Mouse (Mus musculus) limb, embryonic 10.5 days (tissue): ENCODE data around the gene Abr. TPM values are rescaled to one million over a fixed set of nuclear protein-coding genes. Genes with fewer than 3 reads are reported as not detected.

Experiments
- DNase-seq: peaks from one replicate; pipeline ENCODE4 v3.0.0-alpha.2; 2017; ENCODE audit warnings: low spot score
- H3K27ac ChIP-seq: fragments of 300-500 bp; sonication (generic); 2 replicates; pipeline ENCODE4 v1.5.1; 2016; ENCODE audit warnings: mild to moderate bottlenecking
- H3K27me3 ChIP-seq: fragments of 300-500 bp; sonication (generic); 2 replicates; pipeline ENCODE4 v1.6.1; 2016; ENCODE audit warnings: low read depth, mild to moderate bottlenecking; ENCODE audit not compliant: poor library complexity, severe bottlenecking
- H3K36me3 ChIP-seq: fragments of 300-500 bp; sonication (generic); 2 replicates; pipeline ENCODE4 v1.6.1; 2016; ENCODE audit warnings: mild to moderate bottlenecking, moderate library complexity
- H3K4me1 ChIP-seq: fragments of 300-500 bp; sonication (generic); 2 replicates; pipeline ENCODE4 v1.6.1; 2016
- H3K4me3 ChIP-seq: fragments of 300-500 bp; sonication (generic); 2 replicates; pipeline ENCODE4 v1.5.1; 2016; ENCODE audit warnings: mild to moderate bottlenecking, moderate library complexity
- H3K9me3 ChIP-seq: fragments of 300-500 bp; sonication (generic); replicated peaks from 2 replicates; pipeline ENCODE4 v1.6.1; 2016; ENCODE audit warnings: mild to moderate bottlenecking
- WGBS: fragments of 180-500 bp; shearing (Covaris S2); methylation state at CpG from one replicate; pipeline ENCODE4 v1.1.7; 2016; 5-methylcytosine and 5-hydroxymethylcytosine counted together
- polyA plus RNA-seq: library from polyadenylated mRNA; unstranded; fragments of >200 nt; fragmentation: Nextera tagmentation; extraction: Ambion mirVana; gene quantifications from 2 replicates; pipeline ENCODE4 v1.2.1, GENCODE M21; 2016

Gene Abr
- polyA plus RNA-seq = 44.7 and 53.7 TPM in 2 replicates

- peak within 1 kb of the TSS; percentile 86 for H3K4me3 ChIP-seq
- H3K36me3 ChIP-seq = no peaks in the 10 kb centered on the region
- H3K27me3 ChIP-seq = peaks cover 55% of the 10 kb centered on the region
- WGBS = under 1% methylated on average over 31 of the region's 31 CpGs
- no peaks in the 10 kb centered on the region for H3K9me3 ChIP-seq
- H3K27ac ChIP-seq = peak within 1 kb of the TSS; percentile 92
- peaks cover 47% of the 10 kb centered on the region for H3K4me1 ChIP-seq
- DNase-seq = no peak
Observed at GRCm38 (mm10) chr11:76622152-76622565, at the start of gene Abr. TSS of gene Abr (minus strand) at chr11:76622314.

- Histone ChIP-seq H3K27ac (no peak overlapping the region), H3K4me1 (peaks cover 23% of the 10 kb centered on the region), H3K9me3 (no peaks in the 10 kb centered on the region), H3K4me3 (no peak overlapping the region), H3K27me3 (peaks cover 95% of the 10 kb centered on the region), H3K36me3 (no peaks in the 10 kb centered on the region)
- WGBS = 18% methylated on average over 4 of the region's 4 CpGs
- DNase-seq = no peak
Observed at GRCm38 (mm10) chr11:76667807-76668206, 45.7 kb upstream of the Abr start.

GRCm38 (mm10) chr11:76666002-76666649, 44.0 kb upstream of the Abr start:
- Histone ChIP-seq H3K4me3 (peak overlapping the region; percentile 47), H3K27ac (no peak overlapping the region), H3K4me1 (peaks cover 23% of the 10 kb centered on the region), H3K36me3 (no peaks in the 10 kb centered on the region), H3K27me3 (peaks cover 78% of the 10 kb centered on the region), H3K9me3 (no peaks in the 10 kb centered on the region)
- WGBS = 7% methylated on average over 35 of the region's 35 CpGs
- DNase-seq = peak; percentile 59

GRCm38 (mm10) chr11:76661790-76662468, 39.8 kb upstream of the Abr start:
- Histone ChIP-seq H3K27me3 (peaks cover 36% of the 10 kb centered on the region), H3K27ac (no peak overlapping the region), H3K36me3 (no peaks in the 10 kb centered on the region), H3K4me1 (peaks cover 52% of the 10 kb centered on the region), H3K9me3 (no peaks in the 10 kb centered on the region), H3K4me3 (no peak overlapping the region)
- DNase-seq = no peak
- 38% methylated on average over 7 of the region's 7 CpGs for WGBS

DNA sequence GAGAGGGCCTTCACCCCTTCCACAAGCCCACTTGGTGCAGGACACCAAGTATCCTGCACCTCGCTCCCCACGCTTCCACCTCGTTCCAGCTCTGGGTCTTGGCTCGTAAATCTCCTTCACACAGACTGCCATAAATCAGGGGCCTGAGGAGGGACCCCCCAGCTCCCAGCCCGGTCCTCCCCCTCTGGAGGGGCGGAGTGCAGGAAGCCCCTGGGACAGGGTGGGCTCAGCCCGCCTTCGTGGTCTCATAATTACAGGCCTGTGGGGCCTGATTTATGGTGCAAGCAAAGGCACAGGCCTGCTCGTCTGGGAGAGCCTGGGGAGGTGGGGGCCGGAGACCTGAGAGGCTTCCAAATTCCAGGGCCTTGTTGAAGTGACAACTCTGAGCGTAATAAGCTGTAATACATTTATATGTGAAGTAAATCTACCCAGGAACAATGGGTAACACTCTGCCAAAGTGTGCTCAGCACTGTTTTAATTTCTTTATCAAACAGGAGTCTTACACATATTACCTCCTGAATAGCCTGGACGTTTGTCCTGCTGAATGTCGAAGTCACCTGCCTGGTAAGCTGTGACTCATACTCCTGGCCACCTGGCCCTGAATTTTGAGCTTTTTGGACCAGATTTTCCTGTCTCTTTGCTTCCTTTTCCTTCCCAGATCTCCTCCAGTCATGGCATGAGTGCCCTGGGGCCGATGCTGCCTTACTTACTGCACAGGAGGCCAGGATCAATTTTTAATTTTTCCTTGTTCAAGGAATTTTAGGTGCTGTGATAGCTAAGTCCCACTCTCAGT, 37.2 kb upstream of the Abr start:
- WGBS = 22% methylated on average over 14 of the region's 14 CpGs
- H3K27me3 ChIP-seq = peaks cover 10% of the 10 kb centered on the region
- peaks cover 45% of the 10 kb centered on the region for H3K4me1 ChIP-seq
- DNase-seq = peak; percentile 79
- no peaks in the 10 kb centered on the region for H3K36me3 ChIP-seq
- no peaks in the 10 kb centered on the region for H3K9me3 ChIP-seq
- peak overlapping the region; percentile 76 for H3K27ac ChIP-seq
- H3K4me3 ChIP-seq = no peak overlapping the region; the same call in 1 of the 2 replicates

GRCm38 (mm10) chr11:76657450-76657970, 35.4 kb upstream of the Abr start:
- WGBS = 53% methylated on average over 4 of the region's 4 CpGs
- DNase-seq = no peak
- peaks cover 45% of the 10 kb centered on the region for H3K4me1 ChIP-seq
- H3K27me3 ChIP-seq = no peaks in the 10 kb centered on the region
- no peaks in the 10 kb centered on the region for H3K9me3 ChIP-seq
- H3K4me3 ChIP-seq = no peak overlapping the region
- H3K27ac ChIP-seq = no peak overlapping the region
- no peaks in the 10 kb centered on the region for H3K36me3 ChIP-seq

- Histone ChIP-seq H3K27me3 (no peaks in the 10 kb centered on the region), H3K27ac (peak overlapping the region; percentile 67), H3K9me3 (no peaks in the 10 kb centered on the region), H3K36me3 (no peaks in the 10 kb centered on the region), H3K4me3 (peak overlapping the region; percentile 33), H3K4me1 (peaks cover 35% of the 10 kb centered on the region)
- DNase-seq = peak; percentile 69
- 9% methylated on average over 10 of the region's 10 CpGs for WGBS
Observed at GRCm38 (mm10) chr11:76655106-76655505, 33.0 kb upstream of the Abr start.

DNA sequence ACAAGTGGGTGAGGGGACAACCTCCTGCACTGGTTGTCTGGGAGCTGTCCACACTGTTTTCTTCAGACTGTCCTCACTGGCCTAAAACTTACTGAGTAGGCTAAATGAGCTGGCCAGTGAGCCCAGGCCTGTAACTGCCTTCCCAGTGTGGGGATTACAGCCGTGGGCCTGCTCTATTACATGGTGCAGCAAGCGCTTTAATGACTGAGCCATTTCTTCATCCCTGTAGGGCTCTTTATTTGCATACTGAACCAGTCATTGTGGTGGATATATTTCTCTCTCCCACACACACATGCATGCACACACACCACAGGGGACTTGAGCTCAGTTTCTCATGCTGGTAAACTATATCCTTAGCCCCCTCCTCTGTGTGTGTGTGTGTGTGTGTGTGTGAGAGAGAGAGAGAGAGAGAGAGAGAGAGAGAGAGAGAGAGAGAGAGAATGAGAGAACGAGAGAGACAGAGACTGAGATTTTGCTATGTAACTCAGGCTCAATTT, 30.8 kb upstream of the Abr start:
- DNase-seq = no peak
- no peaks in the 10 kb centered on the region for H3K36me3 ChIP-seq
- H3K9me3 ChIP-seq = no peaks in the 10 kb centered on the region
- 62% methylated on average over 3 of the region's 3 CpGs for WGBS
- peaks cover 13% of the 10 kb centered on the region for H3K4me1 ChIP-seq
- H3K27me3 ChIP-seq = no peaks in the 10 kb centered on the region
- no peak overlapping the region for H3K4me3 ChIP-seq
- H3K27ac ChIP-seq = no peak overlapping the region

GRCm38 (mm10) chr11:76650862-76651560, 28.9 kb upstream of the Abr start:
- H3K36me3 ChIP-seq = no peaks in the 10 kb centered on the region
- peaks cover 22% of the 10 kb centered on the region for H3K4me1 ChIP-seq
- DNase-seq = no peak
- no peaks in the 10 kb centered on the region for H3K27me3 ChIP-seq
- H3K4me3 ChIP-seq = no peak overlapping the region
- 56% methylated on average over 14 of the region's 14 CpGs for WGBS
- H3K27ac ChIP-seq = no peak overlapping the region
- H3K9me3 ChIP-seq = no peaks in the 10 kb centered on the region

- DNase-seq = peak; percentile 90
- H3K36me3 ChIP-seq = no peaks in the 10 kb centered on the region
- H3K4me1 ChIP-seq = peaks cover 38% of the 10 kb centered on the region
- H3K9me3 ChIP-seq = no peaks in the 10 kb centered on the region
- H3K27me3 ChIP-seq = no peaks in the 10 kb centered on the region
- H3K27ac ChIP-seq = peak overlapping the region; percentile 69
- peak overlapping the region; percentile 41 for H3K4me3 ChIP-seq
- WGBS = 8% methylated on average over 9 of the region's 9 CpGs
Observed at GRCm38 (mm10) chr11:76647500-76647899, 25.4 kb upstream of the Abr start.

DNA sequence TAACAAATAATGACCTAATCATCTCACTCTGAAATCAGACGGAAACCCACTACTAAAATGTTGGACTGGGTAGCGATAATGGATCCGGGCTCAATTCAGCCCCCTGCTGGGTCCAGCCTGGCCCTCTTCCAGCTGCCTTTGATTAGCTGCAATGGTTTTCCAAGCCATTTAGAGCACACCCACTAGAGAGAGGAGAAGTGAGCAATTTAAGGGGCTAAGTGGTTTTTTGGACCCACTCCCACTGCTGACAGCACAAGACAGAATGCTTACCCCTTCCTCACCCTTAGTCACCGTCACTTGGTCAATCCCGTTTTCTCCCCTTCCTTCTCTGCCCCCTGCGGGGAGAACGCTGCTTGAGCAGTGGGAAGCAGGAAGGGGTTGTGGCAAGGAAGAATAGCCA, 24.9 kb upstream of the Abr start:
- no peaks in the 10 kb centered on the region for H3K9me3 ChIP-seq
- H3K36me3 ChIP-seq = no peaks in the 10 kb centered on the region
- WGBS = 4% methylated on average over 7 of the region's 7 CpGs
- peaks cover 38% of the 10 kb centered on the region for H3K4me1 ChIP-seq
- H3K4me3 ChIP-seq = peak overlapping the region; percentile 41
- no peaks in the 10 kb centered on the region for H3K27me3 ChIP-seq
- DNase-seq = peak; percentile 74
- H3K27ac ChIP-seq = peak overlapping the region; percentile 69

DNA sequence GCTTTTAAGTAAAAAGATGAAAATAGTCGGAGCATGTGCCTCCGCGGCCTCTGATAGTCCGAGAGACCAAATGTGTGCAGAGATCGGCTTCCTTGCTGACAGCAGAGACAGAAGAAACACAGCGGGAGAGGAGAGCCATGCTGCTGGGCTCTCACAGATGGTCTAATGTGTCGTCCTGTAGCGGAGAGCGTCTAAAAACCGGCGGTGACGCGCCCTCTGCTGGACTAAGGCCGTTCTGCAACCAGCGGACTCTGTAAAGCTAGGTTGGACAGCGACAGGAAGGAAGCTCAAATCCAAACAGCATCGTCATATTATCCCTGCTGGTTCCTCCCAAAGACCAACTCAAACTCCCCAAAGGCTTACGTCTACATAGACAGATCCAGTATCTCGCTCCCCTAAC, 23.8 kb upstream of the Abr start:
- Histone ChIP-seq H3K27ac (peak overlapping the region; percentile 56; the same call in 1 of the 2 replicates), H3K4me3 (peak overlapping the region; percentile 39), H3K27me3 (no peaks in the 10 kb centered on the region), H3K36me3 (no peaks in the 10 kb centered on the region), H3K4me1 (peaks cover 38% of the 10 kb centered on the region), H3K9me3 (no peaks in the 10 kb centered on the region)
- WGBS = under 1% methylated on average over 19 of the region's 19 CpGs
- DNase-seq = peak; percentile 94
